Mouse (Mus musculus) spleen, adult 2 months (tissue): Measurements from ENCODE around the gene Atmin.

Source experiments
- CTCF ChIP-seq: fragments of 200-500 bp; IDR thresholded peaks from 2 replicates; pipeline ENCODE4 v1.5.1; 2011; ENCODE audit warnings: mild to moderate bottlenecking, inconsistent platforms; ENCODE audit not compliant: insufficient read depth, insufficient read length, insufficient replicate concordance; ENCODE audit errors: extremely low read depth
- POLR2A ChIP-seq: fragments of 200-500 bp; IDR thresholded peaks from 2 replicates; pipeline ENCODE4 v1.6.1; 2011; ENCODE audit warnings: low read depth, low read length, inconsistent platforms

- TF ChIP-seq POLR2A (no peak), CTCF (peak; percentile 61; the same call in 1 of the 2 replicates)
Measured at GRCm38 (mm10) chr8:116927880-116928279, 15.3 kb upstream of the Atmin start.
